Mouse (Mus musculus): ENCODE measurements around the gene Cdkl4. TPM values are rescaled to one million over a fixed set of nuclear protein-coding genes. Genes with fewer than 3 reads are reported as not detected.
"Not testable (repeated sequence)": the region's sequence is repeated elsewhere in the genome, so short reads cannot be mapped to it uniquely, and the experiment has no call there.

Gene Cdkl4
- total RNA-seq (2021): under 1 TPM in 1 of 2 experiments, not detected in 1; 0.13 TPM

DNA sequence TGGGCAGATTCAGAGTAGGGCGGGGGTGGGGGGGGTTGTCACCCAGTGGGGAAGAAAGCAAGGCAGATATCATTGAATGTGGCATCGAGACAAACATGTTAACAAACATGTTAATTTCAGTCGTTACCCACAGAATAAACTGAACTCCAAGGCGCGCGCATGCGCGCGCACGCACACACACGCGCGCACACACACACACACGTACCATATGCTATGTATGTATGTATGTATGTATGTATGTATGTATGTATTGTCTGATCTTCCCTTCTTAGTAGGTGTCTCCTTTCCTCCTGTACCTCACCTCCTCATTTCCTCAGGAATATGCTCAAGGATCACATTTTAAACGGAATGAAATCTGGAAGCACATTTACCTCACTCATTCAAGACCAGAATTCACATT, at the start of gene Cdkl4:
Gene Cdkl4 (minus strand): TSS at position 175 of the 400 bp plus-strand sequence.
- intact Hi-C loops (cut with DNase I): no loop called here
- DNase-seq (ENCODE audit: low spot score): no peak

DNA sequence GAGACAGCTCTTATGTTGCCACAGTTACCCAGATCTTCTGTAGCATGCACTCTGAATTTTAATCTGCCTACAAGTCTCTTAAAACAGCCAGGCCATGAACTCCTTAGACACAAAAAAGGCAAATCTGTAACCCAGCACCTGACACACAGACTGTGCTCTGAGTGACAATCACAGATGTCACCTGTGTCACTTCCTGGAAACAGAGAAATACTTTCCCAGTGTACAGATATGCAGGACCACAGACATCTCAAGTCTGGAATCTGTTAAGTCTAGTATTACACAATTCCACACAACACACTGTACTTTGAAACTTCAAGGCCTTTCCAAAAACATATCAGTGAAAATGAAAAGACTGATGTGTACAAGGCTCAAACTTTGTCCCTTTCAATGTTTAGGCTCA, 47.4 kb upstream of the Cdkl4 start:
- DNase-seq (ENCODE audit: low spot score): no peak

DNA sequence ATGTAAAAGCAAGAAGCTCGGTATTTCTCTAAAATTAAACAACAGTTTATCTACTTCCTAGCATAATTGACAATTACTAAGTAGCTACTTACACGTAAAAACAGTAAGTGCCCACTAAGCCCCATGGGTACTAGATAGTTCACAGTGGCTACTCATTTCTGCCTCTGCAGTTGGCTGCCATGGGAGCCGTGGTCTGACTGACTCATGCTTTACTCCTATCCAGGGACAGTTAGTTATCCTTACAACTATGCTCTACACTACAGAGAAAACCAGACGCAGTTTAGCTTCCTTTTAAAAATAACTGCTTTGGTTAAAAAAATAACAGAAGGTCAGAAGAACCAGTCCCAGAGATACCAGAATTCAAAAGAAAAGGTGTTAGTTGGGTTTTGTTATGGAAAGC, 44.1 kb upstream of the Cdkl4 start:
- intact Hi-C loops (cut with DNase I): loop anchor here (1.0 to 2.0 kb wide), 3 partner anchors 195 to 395 kb away; no protein-coding TSS in a partner anchor
- DNase-seq (ENCODE audit: low spot score): no peak

More for the DNA sequence above, 47.4 kb upstream of the Cdkl4 start:
- intact Hi-C loops (cut with DNase I): no loop called here

DNA sequence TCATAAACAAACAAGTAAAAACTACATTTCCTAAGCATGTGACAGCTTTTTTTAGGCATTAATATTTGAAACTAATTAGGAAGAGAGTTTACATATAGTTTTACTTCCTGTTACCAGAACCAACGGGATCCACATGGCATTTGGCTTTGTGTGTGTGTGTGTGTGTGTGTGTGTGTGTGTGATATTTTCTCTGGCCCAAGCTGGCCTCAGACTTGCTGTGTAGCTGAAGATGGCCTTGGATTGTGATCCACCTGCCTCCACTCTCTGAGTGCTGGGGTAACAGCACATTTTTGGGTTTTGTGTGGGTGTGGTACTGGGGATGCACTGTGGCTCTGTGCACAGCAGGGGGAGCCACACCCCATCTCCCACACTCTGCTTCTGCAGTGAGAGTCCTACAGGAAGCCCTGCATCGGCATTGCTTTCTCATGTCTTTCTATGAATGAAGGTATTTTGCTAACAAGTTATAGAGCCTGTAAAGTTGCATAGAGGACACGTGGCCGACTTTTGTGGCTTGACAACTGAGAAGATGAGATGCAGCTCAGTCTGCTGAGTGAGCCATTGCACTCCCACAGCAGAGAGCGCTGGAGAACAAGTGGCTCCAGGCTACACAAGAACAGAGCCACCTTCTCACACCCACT, 43.3 kb upstream of the Cdkl4 start:
- no peak for DNase-seq (ENCODE audit: low spot score)
- intact Hi-C loops (cut with DNase I): loop anchor here (1.0 to 2.0 kb wide), 3 partner anchors 196 to 395 kb away; no protein-coding TSS in a partner anchor

DNA sequence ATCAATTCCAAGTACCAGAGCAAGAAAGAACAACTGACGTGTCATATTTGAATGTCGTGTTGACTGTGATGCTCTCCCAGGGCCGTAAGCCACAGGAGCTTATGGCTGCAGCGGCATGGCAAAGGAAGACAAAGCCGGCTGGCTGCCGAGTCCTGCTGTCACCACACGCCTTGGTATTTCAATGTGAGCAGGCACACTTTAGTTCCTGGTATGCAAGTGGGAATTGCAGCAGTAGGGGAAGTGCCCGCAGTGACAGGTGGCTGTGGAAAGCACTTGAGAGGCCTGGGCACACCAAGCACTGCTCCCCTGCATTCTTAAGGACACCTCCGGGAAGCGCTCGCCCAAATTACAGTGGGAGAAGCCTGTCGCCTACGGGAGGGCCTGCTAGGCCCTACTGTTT, 41.9 kb upstream of the Cdkl4 start:
- no peak for DNase-seq (ENCODE audit: low spot score)
- intact Hi-C loops (cut with DNase I): no loop called here

DNA sequence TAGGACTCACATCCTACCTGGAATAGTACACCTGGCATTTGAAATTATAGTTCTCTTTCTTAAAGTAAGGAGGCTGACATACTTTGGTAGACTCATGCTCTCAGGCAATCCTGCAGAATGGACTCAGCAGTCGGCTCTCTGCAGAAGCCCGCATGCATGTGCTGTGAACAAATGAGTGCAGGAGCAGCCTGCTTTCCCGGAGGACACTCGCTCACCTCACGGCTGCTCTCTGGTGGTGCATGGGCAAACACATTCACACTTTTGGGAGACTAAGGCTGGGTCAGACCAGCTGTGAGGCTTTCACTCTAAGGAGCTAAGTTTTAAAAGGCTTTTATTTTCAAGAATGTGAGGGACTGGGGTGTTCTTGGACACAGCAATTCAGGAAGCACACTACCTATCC, 41.3 kb upstream of the Cdkl4 start:
- DNase-seq (ENCODE audit: low spot score): no peak
- intact Hi-C loops (cut with DNase I): no loop called here

DNA sequence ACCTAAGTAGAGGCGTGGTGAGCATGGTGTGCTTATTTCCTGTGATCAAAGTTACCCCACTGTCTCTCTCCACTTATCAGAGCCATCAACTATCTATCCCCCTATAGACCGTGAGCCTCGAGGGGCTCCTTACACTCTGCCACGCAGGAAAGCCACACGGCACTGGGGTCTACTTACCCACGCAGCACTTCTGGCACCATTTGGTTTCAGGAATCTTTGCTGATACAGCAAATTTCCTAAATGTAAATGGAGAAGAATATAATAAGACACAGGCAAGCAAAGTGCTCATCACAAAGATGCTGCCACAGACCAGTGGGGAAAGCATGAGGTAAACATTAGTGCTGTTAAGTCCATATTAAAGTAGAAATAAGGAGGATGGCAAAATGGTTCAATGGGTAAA, 26.2 kb upstream of the Cdkl4 start:
- intact Hi-C loops (cut with DNase I): no loop called here
- no peak for DNase-seq (ENCODE audit: low spot score)

DNA sequence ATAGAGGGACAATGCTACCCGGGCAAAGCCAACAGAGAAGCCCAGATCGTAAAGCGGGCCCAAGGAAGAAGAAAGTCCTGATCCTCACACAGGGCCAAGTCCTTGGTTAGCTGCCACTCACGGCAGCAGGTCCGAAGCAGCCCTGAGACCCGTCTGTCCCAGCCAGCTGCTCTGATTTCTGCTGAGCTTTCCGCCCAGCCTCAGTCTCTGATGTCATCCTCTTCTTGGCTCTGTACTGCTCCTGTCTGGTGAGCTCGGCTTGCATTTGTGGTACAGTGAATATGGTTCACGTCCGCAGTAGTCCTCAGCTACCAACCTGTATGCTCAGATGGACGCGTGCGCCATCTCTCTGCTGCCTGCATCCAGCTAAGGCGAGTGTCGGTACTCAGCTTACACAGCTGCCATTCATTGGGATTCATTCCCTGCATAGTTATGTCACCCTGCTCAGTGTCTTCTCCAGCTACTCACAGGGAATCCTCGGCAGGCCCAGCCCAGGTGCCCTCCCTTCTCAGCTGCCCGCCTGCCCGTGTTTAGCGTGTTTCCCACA, 25.5 kb upstream of the Cdkl4 start:
- intact Hi-C loops (cut with DNase I): no loop called here
- DNase-seq (ENCODE audit: low spot score): no peak

DNA sequence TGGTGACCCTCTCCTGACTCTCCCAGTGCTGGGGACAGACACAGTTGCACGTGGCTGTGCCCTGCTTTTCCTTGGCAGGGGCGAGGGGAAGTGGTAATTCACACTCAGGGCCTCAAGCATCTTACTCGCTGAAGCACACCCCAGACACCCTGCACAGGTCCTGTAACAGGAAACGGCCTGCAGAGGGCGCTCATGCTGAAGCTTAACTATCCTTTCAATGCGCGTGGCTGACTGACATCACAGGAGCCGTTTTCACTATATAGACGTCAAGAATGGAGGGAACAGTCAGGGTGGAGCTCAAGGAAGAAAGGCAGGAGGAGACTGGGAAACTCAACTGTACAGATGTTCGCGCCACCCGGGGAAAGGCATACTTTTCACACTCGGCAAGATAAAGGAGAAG, 23.8 kb upstream of the Cdkl4 start:
- intact Hi-C loops (cut with DNase I): no loop called here
- DNase-seq (ENCODE audit: low spot score): no peak

DNA sequence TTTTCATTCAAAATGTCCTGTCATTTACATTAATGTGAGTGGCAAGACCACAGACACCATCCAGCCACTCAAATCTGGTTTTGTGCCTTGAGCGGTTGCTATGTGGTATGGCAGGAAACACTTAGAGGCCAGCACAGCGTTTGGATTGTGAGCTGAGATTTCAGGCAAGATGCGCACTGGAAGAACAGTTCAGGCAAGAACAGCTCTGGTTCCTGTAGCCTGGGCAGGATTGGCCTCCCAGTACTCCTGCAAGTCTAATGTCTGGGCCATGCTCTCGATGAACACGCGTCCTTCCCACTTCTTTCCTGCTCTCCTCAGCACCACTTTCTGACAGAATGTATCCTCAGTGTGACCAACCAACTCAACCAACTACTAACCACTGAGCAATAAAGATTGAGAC, 5.4 kb upstream of the Cdkl4 start:
- no peak for DNase-seq (ENCODE audit: low spot score)
- intact Hi-C loops (cut with DNase I): no loop called here

DNA sequence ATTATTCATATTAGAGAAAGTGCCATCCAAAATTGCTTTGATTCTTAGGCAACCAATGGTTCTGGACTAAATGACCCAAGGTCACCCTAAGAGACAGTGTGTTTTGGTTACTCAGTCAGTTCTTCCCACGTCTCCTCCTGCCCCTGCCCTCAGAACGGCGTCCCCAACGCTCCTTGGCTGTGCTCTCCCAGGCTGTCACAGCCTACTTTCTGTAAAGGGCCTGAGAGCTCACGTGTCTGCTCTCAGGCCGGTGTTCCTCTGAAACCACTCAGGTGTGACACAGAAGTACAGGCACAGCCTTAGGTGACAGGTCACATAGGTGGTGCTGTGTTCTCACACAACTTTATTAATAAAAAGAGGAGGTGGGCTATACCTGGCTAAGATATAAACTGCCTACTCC, 2.3 kb upstream of the Cdkl4 start:
- intact Hi-C loops (cut with DNase I): no loop called here
- no peak for DNase-seq (ENCODE audit: low spot score)

DNA sequence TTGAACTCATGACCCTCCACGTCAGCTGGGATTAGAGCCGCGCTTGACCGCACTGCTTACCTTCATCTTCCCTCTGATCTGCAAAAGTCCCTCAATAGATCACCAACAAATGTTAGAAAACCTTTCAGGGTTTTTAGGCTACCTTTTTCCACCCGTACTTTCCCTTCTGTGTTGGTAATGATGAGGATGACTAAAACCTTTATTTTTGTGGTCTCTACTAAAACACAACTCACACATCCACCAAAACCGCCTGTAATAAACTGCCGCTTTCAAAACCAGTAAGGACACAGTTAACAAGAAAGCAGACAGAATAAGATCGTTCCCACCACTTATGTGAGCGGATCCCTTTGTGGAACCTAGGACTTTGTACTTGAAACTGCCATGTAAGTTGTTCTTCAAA, 1.5 kb upstream of the Cdkl4 start:
- intact Hi-C loops (cut with DNase I): no loop called here
- no peak for DNase-seq (ENCODE audit: low spot score)

DNA sequence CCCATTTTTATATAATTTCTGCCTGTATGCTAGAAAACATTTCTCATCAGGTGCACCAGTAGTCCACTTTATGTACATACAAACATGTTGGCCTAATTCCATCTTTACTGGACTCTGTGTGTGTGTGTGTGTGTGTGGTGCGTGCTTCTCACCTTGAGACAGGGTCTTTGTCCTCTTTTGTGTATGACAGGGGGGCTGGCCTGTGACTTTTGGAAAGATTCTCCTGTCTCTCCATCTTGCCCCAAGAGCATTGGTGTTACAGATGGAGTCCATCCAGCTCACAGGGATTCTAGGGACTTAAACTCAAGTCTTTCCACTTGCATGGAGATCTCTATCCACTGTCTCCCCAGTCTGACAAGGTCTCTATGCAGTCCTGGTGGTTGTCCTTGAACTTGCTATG, 428 bp upstream of the Cdkl4 start:
- intact Hi-C loops (cut with DNase I): no loop called here
- DNase-seq (ENCODE audit: low spot score): no peak

DNA sequence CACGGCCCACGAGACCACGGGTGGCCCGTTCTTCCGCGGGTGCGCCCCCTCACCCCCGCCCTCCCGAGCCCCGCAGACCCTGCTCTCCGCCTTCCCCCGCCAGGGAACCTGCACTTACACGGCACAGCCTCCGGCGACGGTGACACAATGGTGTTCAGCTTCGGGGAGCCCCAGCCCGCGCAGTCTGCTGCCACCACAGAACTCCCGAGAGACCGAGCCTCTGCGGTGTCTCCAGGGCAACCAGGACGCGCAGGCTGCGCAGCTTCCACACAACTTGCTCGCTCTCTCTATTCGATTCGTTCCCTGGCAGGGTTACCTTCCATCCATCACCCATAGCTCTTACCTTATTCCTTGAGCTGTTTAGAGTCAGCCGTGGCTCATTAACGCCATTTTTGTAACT, 399 bp downstream of the Cdkl4 start:
- no peak for DNase-seq (ENCODE audit: low spot score)

DNA sequence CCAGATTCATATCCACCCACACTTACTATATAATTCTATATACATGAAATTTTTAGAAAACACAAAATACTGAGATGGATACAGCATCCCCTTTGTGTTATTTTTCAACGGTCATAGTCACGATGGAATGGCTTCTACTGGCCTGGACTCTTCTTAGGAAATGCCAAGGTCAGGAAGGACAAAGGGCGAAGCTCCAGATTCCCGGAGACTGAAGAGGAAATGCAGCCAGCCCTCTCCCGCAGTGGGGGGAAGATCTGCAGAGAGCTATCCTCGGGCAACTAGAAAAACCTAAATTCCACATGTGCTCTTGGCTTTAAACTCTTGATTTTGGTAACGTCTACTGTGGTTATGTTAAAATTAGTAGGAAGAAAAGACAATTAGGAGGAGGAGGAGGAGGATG, 2.6 kb downstream of the Cdkl4 start:
- intact Hi-C loops (cut with DNase I): no loop called here
- no peak for DNase-seq (ENCODE audit: low spot score)

More for the DNA sequence above, 399 bp downstream of the Cdkl4 start:
- intact Hi-C loops (cut with DNase I): no loop called here

DNA sequence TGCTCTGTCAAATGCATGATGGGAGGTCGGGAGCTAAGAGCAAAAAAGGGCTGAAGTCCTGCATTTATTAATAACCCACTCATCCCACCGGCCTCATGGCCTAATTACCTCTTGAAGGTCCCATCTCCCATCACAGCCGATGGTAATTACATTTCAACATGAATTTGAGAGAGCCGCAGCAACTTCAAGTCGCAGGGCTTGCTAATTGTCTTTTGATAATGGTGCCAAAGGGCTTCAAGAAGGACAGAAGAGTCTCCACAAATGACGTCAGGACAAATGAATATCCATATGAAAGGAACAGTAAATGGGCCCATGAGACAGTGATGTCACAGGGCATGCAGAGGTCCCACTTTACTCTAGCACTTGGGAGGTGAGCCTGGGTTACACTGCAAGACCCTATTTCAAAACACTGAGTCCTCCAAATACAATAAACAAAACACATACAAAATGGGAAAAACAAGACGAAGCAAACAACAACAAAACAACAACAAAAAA, 3.1 kb downstream of the Cdkl4 start:
- intact Hi-C loops (cut with DNase I): no loop called here
- DNase-seq (ENCODE audit: low spot score): no peak

DNA sequence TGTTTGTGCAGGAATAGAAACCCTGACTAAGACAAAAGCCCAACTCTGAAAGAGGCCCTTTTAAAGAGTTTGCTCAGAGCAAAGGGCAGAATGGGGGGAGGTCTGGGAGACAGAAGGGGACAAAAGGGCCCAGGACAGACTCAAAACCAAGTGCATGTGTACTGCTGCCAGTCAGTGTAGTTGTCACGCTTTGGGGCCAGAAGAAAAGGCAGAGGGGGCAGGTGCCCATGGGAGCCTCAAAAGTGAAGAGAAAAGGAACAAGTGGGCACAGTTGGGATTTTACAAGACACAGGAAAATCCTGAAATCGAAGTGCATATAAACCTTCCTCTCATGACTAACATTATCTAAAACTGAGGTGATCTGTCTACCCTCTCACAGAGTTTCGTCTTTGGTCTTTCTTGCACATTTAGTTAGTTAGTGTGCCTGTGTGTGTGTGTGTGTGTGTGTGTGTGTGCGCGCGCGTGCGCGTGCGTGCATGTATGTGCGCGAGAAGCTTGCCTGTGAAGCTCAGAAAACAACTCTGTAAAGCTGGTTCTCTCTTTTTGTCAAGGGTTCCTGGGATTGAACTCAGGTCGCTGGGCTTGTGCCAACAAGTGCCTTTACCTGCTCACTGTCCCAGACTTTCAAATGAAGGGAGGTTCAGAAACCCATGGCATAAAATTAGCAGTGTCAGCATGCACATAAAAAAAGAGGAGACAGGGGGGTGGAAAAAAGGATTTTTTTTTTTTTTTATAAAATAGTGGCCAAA, 5.3 kb downstream of the Cdkl4 start:
- DNase-seq (ENCODE audit: low spot score): no peak
- intact Hi-C loops (cut with DNase I): no loop called here

DNA sequence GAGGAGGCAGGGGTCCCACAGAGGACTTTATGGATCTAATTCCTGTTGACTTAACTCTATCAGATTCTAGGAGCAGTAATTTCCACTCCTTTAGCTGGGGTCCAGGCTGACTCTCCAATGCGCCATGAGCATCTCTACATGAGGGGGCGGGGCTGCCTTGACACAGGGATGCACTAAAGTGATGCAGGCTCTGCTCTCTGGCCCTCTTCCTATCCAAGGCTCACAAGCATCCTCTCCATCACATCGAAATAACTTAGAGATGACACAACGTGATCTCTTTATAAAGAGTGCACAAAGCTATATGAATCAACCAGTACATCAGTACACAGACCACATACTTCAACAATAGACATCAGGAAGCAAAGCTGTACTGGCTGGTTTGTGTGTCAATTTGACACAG, 6.2 kb downstream of the Cdkl4 start:
- intact Hi-C loops (cut with DNase I): no loop called here

DNA sequence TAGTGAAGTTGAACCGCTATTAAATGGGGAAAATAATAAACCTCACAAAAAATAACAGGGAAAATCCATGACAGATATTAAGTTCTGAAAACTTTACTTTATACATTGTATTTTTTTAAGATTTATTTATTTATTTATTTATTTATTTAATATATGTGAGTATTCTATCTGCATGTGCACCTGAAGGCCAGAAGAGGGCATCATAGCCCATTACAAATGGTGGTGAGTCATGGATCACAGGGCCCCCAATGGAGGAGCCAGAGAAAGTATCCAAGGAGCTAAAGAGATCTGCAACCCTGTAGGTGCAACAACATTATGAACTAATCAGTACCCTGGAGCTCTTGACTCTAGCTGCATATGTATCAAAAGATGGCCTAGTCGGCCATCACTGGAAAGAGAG, 7.9 kb downstream of the Cdkl4 start:
- intact Hi-C loops (cut with DNase I); DNase-seq (ENCODE audit: low spot score): not testable (repeated sequence)

More for the DNA sequence above, 6.2 kb downstream of the Cdkl4 start:
- no peak for DNase-seq (ENCODE audit: low spot score)

DNA sequence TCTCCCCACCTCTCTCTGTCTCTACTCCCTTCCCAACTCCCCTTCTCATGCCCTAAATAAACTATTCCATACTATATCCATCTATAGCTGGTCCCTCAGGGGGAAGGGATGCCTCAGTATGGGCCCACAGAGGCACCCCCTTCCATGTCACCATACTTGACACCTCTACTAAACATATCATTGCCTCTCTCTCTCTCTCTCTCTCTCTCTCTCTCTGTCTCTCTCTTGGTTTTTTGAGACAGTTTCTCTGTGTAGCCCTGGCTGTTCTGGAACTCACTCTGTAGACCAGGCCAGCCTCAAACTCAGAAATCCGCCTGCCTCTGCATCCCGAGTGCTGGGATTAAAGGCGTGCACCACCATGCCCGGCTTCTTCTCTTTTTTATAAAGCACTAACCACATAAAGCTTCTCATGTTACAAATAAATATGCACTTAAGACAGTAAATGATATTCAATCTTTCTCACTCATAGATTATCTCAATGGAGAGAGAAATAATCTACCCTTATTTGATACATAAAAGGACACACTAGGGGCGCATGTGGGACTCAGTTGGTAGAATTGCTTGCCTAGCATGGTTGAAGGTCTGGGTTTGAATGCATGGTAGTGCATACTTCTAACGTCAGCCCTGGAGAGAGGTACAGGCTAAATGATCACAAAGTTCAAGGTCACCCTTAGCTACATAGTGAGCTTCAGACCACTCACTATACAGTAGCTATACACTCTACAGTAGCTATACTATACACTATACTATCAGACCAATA, 8.6 kb downstream of the Cdkl4 start:
- intact Hi-C loops (cut with DNase I): no loop called here
- DNase-seq (ENCODE audit: low spot score): no peak
